Mouse (Mus musculus) megakaryocyte, embryonic 14.5 days (primary cell): ENCODE data around the gene Atp6v0a1. TPM values are rescaled to one million over a fixed set of nuclear protein-coding genes. Genes with fewer than 3 reads are reported as not detected.
A peak's percentile ranks its signal among the peaks of the same experiment; 100 is the strongest.

Source experiments
- H3K27me3 ChIP-seq: replicated peaks from 2 replicates; pipeline ENCODE3; 2012; ENCODE audit warnings: inconsistent platforms
- H3K36me3 ChIP-seq: replicated peaks from 2 replicates; pipeline ENCODE3; 2012; ENCODE audit warnings: low read length, inconsistent platforms, mixed read lengths
- H3K4me1 ChIP-seq: 2 replicates; pipeline ENCODE4 v1.6.1; 2012; ENCODE audit warnings: inconsistent platforms
- H3K4me3 ChIP-seq: replicated peaks from 2 replicates; pipeline ENCODE3; 2012; ENCODE audit warnings: moderate library complexity, mild to moderate bottlenecking, inconsistent platforms
- H3K9me3 ChIP-seq: 2 replicates; pipeline ENCODE4 v1.6.1; 2012; ENCODE audit warnings: inconsistent platforms
- FLI1 ChIP-seq: IDR thresholded peaks from 2 replicates; pipeline ENCODE4 v1.6.1; 2012; ENCODE audit warnings: low read length, inconsistent platforms, mixed read lengths
- GATA1 ChIP-seq: IDR thresholded peaks from 3 replicates; pipeline ENCODE4 v1.6.1; 2012; ENCODE audit warnings: mixed read lengths, low read length, inconsistent platforms, borderline replicate concordance
- polyA plus RNA-seq: library from polyadenylated mRNA; stranded (reverse); fragments of >175 nt; gene quantifications from 2 replicates; pipeline ENCODE4 v1.2.3, GENCODE M21; 2012; ENCODE audit warnings: low replicate concordance; ENCODE audit not compliant: insufficient read depth

The Atp6v0a1 gene
- polyA plus RNA-seq, 1 experiment, result 90.5 TPM

- Histone ChIP-seq H3K36me3 (no peaks in the 10 kb centered on the region), H3K27me3 (peaks cover 2% of the 10 kb centered on the region), H3K9me3 (no peaks in the 10 kb centered on the region), H3K4me3 (no peak overlapping the region), H3K4me1 (peaks cover 54% of the 10 kb centered on the region)
- TF ChIP-seq FLI1 (no peak), GATA1 (no peak)
Measured at GRCm38 (mm10) chr11:100979887-100980286, 29.4 kb upstream of the Atp6v0a1 start.

DNA sequence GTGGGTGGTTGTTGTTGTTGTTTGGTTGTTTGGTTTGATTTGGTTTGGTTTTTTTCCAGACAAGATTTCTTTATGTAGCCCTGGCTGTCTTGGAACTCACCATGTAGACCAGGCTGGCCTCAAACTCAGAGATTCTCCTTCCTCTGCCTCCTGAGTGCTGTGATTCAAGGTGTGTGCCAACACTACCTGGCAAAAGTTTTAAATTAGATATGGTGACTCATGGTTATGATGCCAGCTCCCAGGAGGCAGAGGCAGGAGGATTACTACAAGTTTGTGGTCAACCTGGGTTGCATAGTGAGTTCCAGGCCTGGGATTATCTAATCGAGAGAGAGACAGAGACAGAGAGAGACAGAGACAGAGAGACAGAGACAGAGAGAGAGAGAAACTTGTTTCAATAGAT lies 28.8 kb upstream of the Atp6v0a1 start:
- H3K4me3 ChIP-seq, result no peak overlapping the region
- H3K27me3 ChIP-seq, result no peaks in the 10 kb centered on the region
- no peaks in the 10 kb centered on the region for H3K36me3 ChIP-seq
- H3K4me1 ChIP-seq, result peaks cover 51% of the 10 kb centered on the region
- H3K9me3 ChIP-seq, result no peaks in the 10 kb centered on the region
- no peak for TF ChIP-seq GATA1
- no peak for TF ChIP-seq FLI1

DNA sequence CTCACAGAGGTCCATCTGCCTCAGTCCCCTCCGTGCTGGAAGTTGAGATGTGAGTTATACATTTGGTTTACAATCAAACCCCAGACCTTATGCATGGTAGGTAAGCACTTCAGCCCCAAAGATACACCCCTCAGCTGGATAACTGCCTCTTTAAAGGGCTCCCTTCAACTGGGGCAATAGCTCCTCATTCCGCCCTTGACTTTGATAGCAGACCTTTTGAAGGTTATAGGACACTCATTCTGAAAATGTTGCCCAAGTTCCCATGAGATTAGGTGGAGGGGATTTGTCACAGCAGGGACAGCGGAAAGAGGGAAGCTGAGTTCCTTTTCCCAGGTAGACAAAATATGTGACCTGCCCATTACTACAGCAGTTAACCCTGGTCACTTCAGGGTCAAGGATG lies 28.0 kb upstream of the Atp6v0a1 start:
- peaks cover 3% of the 10 kb centered on the region; the same call in 1 of the 2 replicates for H3K9me3 ChIP-seq
- no peak overlapping the region for H3K4me3 ChIP-seq
- TF ChIP-seq FLI1 (no peak), GATA1 (no peak)
- H3K27me3 ChIP-seq, result no peaks in the 10 kb centered on the region
- no peaks in the 10 kb centered on the region for H3K36me3 ChIP-seq
- peaks cover 51% of the 10 kb centered on the region for H3K4me1 ChIP-seq

DNA sequence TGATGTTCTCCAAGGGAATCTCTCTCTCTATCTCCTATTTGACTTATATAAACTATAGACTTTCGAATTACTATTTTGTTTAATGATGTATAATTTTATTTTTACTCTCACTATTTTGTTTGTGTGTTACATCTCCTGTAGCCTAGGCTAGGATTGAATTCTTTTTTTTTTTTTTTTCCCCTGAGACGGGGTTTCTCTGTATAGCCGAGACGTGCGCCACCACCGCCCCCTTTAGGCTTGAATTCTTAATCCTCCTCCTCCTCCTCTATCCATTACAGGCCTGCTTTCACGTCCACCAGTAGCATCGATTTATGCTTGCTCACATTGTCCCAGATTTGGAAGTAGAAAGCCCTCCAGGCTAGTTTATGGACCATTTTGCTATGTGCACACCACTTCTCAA lies 27.2 kb upstream of the Atp6v0a1 start:
- no peaks in the 10 kb centered on the region for H3K27me3 ChIP-seq
- no peak overlapping the region for H3K4me3 ChIP-seq
- TF ChIP-seq GATA1 (no peak), FLI1 (no peak)

DNA sequence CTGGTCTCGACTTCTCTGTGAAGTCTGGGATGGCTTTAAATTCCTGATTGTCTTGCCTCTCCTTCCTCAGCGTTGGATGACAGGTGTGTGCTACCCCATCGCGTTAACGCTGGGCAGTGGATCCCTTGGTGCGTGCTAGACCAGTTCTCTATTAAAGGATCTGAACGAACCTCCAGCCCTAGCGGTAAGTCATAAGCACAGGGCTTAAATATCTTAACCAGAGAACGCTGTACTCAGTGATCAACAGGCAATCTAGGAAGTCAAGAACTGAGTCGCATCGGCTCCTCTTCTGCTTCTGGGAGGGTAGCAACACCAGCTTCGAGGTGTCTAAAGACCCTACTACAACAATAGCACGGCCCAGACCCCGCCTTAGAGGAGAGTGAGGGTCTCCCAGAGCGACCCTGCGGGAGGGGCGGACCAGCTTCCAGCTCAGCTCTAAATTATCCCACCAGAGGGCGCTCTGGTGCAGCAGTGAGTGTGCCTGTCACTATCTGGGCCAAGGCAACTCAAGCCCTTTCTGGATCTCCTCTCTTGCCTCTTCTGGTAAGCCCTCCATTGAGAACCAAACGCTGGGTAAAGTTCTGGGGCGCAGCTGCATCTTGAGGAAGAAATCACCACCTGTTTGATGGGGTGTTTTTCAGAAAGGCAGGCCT lies 26.0 kb upstream of the Atp6v0a1 start:
- H3K9me3 ChIP-seq, result peaks cover 3% of the 10 kb centered on the region; the same call in 1 of the 2 replicates
- peak overlapping the region; percentile 90 for H3K4me3 ChIP-seq
- peaks cover 39% of the 10 kb centered on the region for H3K4me1 ChIP-seq
- no peaks in the 10 kb centered on the region for H3K27me3 ChIP-seq
- no peaks in the 10 kb centered on the region for H3K36me3 ChIP-seq
- TF ChIP-seq GATA1, result no peak
- no peak for TF ChIP-seq FLI1

More for the DNA sequence above, 27.2 kb upstream of the Atp6v0a1 start:
- Histone ChIP-seq H3K4me1 (peaks cover 44% of the 10 kb centered on the region), H3K36me3 (no peaks in the 10 kb centered on the region), H3K9me3 (peaks cover 3% of the 10 kb centered on the region; the same call in 1 of the 2 replicates)

- Histone ChIP-seq H3K4me3 (no peak overlapping the region), H3K36me3 (no peaks in the 10 kb centered on the region), H3K4me1 (peaks cover 39% of the 10 kb centered on the region), H3K27me3 (no peaks in the 10 kb centered on the region), H3K9me3 (peaks cover 3% of the 10 kb centered on the region; the same call in 1 of the 2 replicates)
- no peak for TF ChIP-seq FLI1
- no peak for TF ChIP-seq GATA1
Measured at GRCm38 (mm10) chr11:100983778-100984131, 25.5 kb upstream of the Atp6v0a1 start.

GRCm38 (mm10) chr11:100985607-100986006 lies 23.6 kb upstream of the Atp6v0a1 start:
- H3K36me3 ChIP-seq, result no peaks in the 10 kb centered on the region
- no peak overlapping the region for H3K4me3 ChIP-seq
- H3K27me3 ChIP-seq, result no peaks in the 10 kb centered on the region
- peaks cover 36% of the 10 kb centered on the region for H3K4me1 ChIP-seq
- TF ChIP-seq FLI1 (no peak), GATA1 (no peak)
- H3K9me3 ChIP-seq, result peaks cover 3% of the 10 kb centered on the region; the same call in 1 of the 2 replicates

- H3K36me3 ChIP-seq, result no peaks in the 10 kb centered on the region
- H3K27me3 ChIP-seq, result no peaks in the 10 kb centered on the region
- H3K9me3 ChIP-seq, result peaks cover 3% of the 10 kb centered on the region; the same call in 1 of the 2 replicates
- H3K4me1 ChIP-seq, result peaks cover 24% of the 10 kb centered on the region
- no peak for TF ChIP-seq GATA1
- no peak for TF ChIP-seq FLI1
- H3K4me3 ChIP-seq, result no peak overlapping the region
Measured at GRCm38 (mm10) chr11:100988674-100989073, 20.6 kb upstream of the Atp6v0a1 start.

- no peak overlapping the region for H3K4me3 ChIP-seq
- no peak for TF ChIP-seq GATA1
- no peak for TF ChIP-seq FLI1
- H3K4me1 ChIP-seq, result peaks cover 23% of the 10 kb centered on the region
- H3K27me3 ChIP-seq, result no peaks in the 10 kb centered on the region
- H3K9me3 ChIP-seq, result peaks cover 3% of the 10 kb centered on the region; the same call in 1 of the 2 replicates
- no peaks in the 10 kb centered on the region for H3K36me3 ChIP-seq
Measured at GRCm38 (mm10) chr11:100989666-100990065, 19.6 kb upstream of the Atp6v0a1 start.

GRCm38 (mm10) chr11:100991027-100991534 lies 18.2 kb upstream of the Atp6v0a1 start:
- Histone ChIP-seq H3K27me3 (peaks cover 2% of the 10 kb centered on the region), H3K4me1 (peaks cover 26% of the 10 kb centered on the region), H3K36me3 (no peaks in the 10 kb centered on the region), H3K4me3 (no peak overlapping the region), H3K9me3 (no peaks in the 10 kb centered on the region)
- TF ChIP-seq GATA1, result no peak
- TF ChIP-seq FLI1, result no peak

GRCm38 (mm10) chr11:100993437-100993836 lies 15.8 kb upstream of the Atp6v0a1 start:
- peaks cover 28% of the 10 kb centered on the region for H3K4me1 ChIP-seq
- H3K27me3 ChIP-seq, result peaks cover 2% of the 10 kb centered on the region
- TF ChIP-seq GATA1 (no peak), FLI1 (no peak)
- no peaks in the 10 kb centered on the region for H3K36me3 ChIP-seq
- H3K9me3 ChIP-seq, result no peaks in the 10 kb centered on the region
- H3K4me3 ChIP-seq, result no peak overlapping the region
